Mouse (Mus musculus): ENCODE measurements around the gene Aplp1.

The Aplp1 gene

DNA sequence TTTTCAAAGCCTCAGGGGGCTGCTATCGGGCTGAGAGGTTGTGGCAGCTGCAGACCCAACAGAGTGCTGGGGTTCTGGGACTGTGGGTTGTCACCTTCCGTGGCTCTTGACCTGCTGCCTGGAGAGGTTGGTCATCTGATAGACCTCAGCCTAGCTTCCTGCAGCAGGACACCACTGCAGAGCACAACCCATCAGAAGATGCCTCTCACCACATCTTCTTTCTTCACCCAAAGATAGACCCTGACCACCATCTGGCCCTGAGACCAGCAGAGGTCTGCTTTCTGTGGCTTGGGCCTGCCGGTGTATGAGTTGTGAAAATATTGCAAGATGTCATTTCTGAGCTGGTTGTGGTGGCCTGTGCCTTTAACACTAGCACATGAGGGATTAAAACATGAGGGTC lies 34.3 kb downstream of the Aplp1 start:
- no peak for DNase-seq (ENCODE audit: low spot score)

DNA sequence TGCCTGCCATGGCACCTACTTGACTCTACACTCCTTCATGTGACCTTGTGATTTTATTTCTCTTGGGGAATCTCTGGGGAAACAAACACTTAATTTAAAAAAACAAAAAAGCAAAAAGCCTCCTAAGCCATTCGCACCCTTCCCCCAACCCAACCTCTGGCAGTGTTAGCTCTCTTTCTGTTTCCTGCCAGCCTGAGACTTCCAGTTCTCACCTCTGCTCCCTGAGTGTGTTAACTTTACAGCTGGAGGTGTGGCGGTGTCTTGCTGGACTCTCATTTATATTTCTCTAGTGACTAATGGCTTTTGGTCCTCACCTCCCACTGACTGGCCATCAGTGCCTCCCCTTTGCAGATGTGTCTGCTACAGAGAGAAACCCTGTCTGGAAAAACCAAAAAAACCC lies 35.5 kb downstream of the Aplp1 start:
- no peak for DNase-seq (ENCODE audit: low spot score)

DNA sequence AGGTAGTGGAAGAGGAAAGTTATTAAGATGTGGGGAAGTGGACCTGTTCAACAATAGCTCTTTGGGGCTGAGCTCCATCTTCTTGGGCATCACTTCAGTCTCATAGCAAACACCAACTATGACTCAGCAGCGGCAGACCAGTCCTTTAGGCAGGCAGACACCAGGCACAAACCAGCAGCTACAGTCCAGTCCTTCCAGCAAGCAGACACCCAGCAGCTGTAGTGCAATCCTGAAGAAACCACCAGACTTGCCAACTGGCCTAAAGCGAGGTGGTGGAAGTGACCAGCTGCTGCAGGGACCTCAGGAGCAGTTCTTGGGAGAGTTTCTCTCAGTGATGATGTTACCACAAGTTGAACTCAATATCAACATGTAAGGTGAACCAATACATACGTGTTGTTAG lies 36.7 kb downstream of the Aplp1 start:
- DNase-seq (ENCODE audit: low spot score): no peak

DNA sequence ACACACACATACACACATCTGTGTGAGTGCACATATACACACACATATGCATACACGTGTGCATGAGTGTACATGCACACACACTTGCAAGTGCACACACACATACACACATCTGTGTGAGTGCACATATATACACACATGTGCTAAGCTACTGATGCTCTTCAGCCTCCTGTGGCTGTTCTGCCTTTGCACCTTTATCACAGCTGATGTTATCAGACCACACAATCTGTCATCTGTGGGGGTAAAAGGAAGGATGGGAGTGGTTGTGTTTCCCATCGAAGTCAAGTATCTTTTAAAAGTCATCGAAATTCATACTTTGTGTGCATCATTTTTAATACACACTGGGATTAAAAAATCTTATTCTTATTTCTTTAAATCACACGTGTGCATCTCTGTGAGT lies 43.0 kb downstream of the Aplp1 start:
- DNase-seq (ENCODE audit: low spot score): no peak

DNA sequence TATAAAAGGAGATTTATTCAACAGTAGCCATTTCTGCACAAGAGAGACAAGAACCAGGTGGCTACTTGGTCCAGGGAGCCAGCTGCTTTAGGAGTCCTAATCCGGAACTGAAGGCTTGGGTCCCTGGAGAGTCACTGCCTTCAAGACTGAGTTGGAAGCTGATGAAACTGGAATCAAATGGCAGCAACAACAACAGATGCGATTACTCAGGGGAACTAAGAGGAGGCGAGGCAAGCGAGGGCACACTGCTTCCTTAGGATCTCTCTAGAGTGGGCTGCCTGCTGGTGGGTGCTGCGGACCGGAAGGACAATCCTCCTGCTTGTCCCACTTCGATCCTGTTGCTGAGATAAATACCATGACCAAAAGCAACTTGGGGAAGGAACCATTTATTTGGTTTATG lies 45.7 kb downstream of the Aplp1 start:
- DNase-seq (ENCODE audit: low spot score): peak; percentile 89

DNA sequence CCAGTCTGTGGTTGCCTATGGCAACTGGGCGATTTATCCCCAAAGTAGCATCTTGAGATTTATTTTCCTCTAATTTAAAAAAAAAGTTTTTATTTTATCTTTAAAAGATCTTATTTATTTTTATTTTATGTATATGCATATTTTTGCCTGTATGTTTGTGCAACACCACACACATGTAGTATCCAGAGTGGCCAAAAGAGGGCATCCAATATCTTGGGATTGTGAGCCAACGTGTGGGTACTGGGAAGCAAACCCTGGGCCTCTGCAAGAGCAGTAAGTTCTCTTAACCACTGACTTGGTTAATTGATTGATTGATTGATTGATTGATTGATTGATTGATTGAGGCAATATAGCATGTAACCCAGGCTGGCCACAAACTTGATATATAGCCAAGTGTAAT lies 50.5 kb downstream of the Aplp1 start:
- DNase-seq (ENCODE audit: low spot score): no peak

DNA sequence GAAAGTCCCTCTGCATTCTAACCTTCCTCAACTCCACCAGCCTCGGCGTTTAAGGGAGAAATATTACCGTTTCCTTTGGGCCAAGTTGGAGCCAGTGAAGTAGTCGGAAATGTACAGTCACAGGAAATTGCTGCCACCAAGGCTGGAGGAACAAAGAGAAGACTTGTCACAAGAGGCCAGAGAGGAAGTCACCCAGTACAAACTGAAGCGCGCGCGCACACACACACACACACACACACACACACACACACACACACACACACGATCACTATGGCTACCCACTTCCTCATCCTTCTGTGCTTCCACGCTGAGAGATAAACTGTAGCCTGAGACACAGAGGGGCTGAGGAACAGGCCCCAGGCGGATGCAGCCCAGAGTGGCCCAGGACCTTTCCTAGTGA lies 51.0 kb downstream of the Aplp1 start:
- DNase-seq (ENCODE audit: low spot score): no peak

DNA sequence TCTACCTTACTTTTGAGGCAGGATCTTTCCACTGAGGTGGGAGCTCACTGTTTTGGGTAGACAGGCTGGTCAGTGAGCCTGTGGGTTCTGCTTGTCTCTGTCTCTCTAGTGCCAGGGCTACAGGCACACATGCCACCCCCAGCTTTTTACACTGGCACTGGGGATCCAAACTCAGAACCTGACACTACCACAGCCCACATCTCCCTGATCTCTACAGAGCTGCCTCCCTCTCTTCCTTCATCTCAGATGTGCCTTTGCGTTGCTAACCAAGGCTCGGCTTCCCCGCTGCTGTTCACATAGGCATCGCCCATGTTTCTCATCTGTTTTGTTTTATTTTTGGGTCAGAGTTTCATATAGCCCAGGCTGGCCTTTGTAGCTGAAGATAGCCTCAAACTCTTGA lies 51.7 kb downstream of the Aplp1 start:
- DNase-seq (ENCODE audit: low spot score): no peak

DNA sequence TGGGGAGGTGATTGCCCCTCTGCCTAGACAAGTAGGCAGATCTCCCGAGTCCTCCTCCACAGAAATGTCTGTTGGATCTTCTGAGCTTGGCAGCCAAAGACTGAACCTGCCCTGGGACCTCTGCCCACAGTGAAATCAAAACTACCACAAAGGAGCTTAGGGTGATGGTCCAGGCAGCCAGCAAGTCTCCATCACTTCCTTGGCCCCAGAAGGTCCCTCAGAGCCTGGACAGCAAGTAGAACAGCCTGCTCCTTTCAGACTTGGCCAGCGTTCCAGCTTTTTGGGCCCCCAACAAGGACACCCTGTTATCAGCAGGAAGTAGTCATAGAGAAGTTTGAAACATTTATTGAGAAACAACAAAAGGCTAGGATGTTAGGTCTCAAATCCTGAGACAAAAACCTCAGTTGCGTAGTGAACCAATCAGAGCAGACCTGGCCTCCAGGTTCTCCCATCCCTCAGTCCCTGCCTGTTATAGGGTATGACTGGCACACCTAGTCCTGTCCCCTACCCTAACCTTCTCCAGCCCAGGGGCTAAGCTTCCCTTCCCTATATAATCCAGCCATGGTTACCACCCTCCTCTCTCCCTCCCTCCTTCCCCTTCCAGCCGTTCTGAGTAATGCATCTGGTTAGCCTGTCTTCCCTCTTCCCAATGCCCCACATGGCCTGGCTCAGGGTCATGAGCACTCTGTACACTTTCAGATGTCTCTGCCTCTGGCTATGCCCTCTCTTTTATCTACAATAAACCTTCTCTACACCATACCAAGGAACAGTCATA lies 52.4 kb downstream of the Aplp1 start:
- DNase-seq (ENCODE audit: low spot score): peak; percentile 12

Data from MN1 (cell line).